Mouse (Mus musculus) myocyte (in vitro differentiated cells): ENCODE measurements at regions not wholly inside any gene's neighbourhood (a gene's known extent, or its start where the extent isn't known, plus 50 kb on each side); places are given as distances from the start of the nearest gene placed in this dataset.

Experiments
- H3K27me3 ChIP-seq: one replicate; pipeline ENCODE4 v1.6.1; 2011; ENCODE audit not compliant: control insufficient read depth, insufficient read depth, insufficient read length
- H3K36me3 ChIP-seq: one replicate; pipeline ENCODE4 v1.6.1; 2011; ENCODE audit not compliant: control insufficient read depth, insufficient read depth
- H3K4me2 ChIP-seq: one replicate; pipeline ENCODE4 v1.6.1; 2011; ENCODE audit warnings: low read depth, control low read depth
- H3K4me3 ChIP-seq: one replicate; pipeline ENCODE4 v1.5.1; 2011; ENCODE audit warnings: mild to moderate bottlenecking, control low read depth, moderate library complexity
- H3K79me2 ChIP-seq: one replicate; pipeline ENCODE4 v1.6.1; 2011; ENCODE audit not compliant: control insufficient read depth, insufficient read depth
- H3ac ChIP-seq: one replicate; pipeline ENCODE4 v1.6.1; 2011; ENCODE audit not compliant: control insufficient read depth, insufficient read length
- CEBPB ChIP-seq: IDR thresholded peaks from 2 replicates; pipeline ENCODE4 v1.6.1; 2011; ENCODE audit warnings: mild to moderate bottlenecking, moderate library complexity; ENCODE audit not compliant: poor library complexity, insufficient read depth, severe bottlenecking
- E2F4 ChIP-seq: IDR thresholded peaks from one replicate; pipeline ENCODE4 v1.6.1; 2011; ENCODE audit warnings: mild to moderate bottlenecking, control low read depth, moderate library complexity; ENCODE audit not compliant: insufficient read depth
- MAX ChIP-seq: IDR thresholded peaks from one replicate; pipeline ENCODE4 v1.6.1; 2011; ENCODE audit warnings: low read depth, mild to moderate bottlenecking, control low read depth
- MYOD1 ChIP-seq, 3 experiments: IDR thresholded peaks; one replicate each; pipeline ENCODE4 v1.6.1; 2011; ENCODE audit warnings: control low read depth in 2 of 3, low read depth in 2 of 3, mild to moderate bottlenecking in 2 of 3, moderate library complexity in 1 of 3; ENCODE audit not compliant: insufficient read length in 2 of 3, control insufficient read depth in 1 of 3
- MYOG ChIP-seq, 3 experiments: IDR thresholded peaks; one replicate each; pipeline ENCODE4 v1.6.1; 2011; ENCODE audit warnings: control low read depth in 2 of 3, low read depth in 2 of 3, mild to moderate bottlenecking in 2 of 3; ENCODE audit not compliant: insufficient read length in 2 of 3, control insufficient read depth in 1 of 3, insufficient read depth in 1 of 3
- POLR2A ChIP-seq: IDR thresholded peaks from one replicate; pipeline ENCODE4 v1.6.1; 2011; ENCODE audit warnings: low read depth, mild to moderate bottlenecking, control low read depth, moderate library complexity; ENCODE audit not compliant: insufficient read length
- POLR2AphosphoS2 ChIP-seq: IDR thresholded peaks from one replicate; pipeline ENCODE4 v1.6.1; 2011; ENCODE audit warnings: low read depth, control low read depth; ENCODE audit not compliant: insufficient read length
- REST ChIP-seq: IDR thresholded peaks from one replicate; pipeline ENCODE4 v1.6.1; 2011; ENCODE audit warnings: mild to moderate bottlenecking, control low read depth, moderate library complexity; ENCODE audit not compliant: insufficient read depth, insufficient read length
- SRF ChIP-seq: IDR thresholded peaks from one replicate; pipeline ENCODE4 v1.6.1; 2011; ENCODE audit warnings: low read depth; ENCODE audit not compliant: control insufficient read depth, insufficient read length
- TCF12 ChIP-seq: IDR thresholded peaks from one replicate; pipeline ENCODE4 v1.6.1; 2011; ENCODE audit warnings: mild to moderate bottlenecking, control low read depth; ENCODE audit not compliant: poor library complexity, insufficient read depth, severe bottlenecking
- TCF3 ChIP-seq: IDR thresholded peaks from one replicate; pipeline ENCODE4 v1.6.1; 2011; ENCODE audit warnings: low read depth, control low read depth; ENCODE audit not compliant: insufficient read length
- USF1 ChIP-seq: IDR thresholded peaks from one replicate; pipeline ENCODE4 v1.6.1; 2011; ENCODE audit warnings: low read depth, mild to moderate bottlenecking, control low read depth, moderate library complexity

DNA sequence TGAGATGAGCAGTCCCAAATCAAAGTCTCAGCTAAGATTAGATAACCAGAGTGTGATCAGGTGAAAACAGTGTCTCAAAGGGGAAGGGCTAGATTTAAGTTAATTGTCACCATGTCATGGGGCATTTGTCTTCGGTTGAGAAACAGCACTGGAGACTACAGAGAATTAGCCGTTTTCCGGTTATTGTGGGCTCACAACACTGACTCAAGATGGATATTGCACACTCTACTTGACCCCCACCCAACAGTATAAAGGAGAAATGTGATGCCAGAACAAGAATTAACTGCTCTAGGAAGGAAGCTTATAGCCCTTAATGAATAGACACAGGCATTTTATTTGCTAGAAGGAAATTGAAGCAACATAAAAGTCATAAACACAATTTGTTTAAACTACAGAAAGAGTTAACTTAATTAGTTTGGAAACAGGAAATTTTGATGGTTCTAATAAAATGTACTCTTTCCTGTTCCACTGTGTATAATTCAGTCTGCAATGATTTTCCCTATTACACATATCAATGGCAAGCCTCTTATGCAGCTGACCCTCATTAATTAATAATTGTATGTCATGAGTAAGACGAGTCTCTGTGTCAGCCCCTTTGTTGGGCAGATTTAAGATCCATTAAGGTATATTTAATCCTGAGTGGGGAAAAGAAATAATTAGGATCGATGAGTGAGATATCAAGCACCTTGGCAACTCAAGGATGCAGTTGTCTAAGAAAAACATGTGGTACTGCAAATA, 277.4 kb upstream of the Tmeff2 start:
- no peak overlapping the region for H3ac ChIP-seq
- no peaks in the 10 kb centered on the region for H3K79me2 ChIP-seq
- no peak overlapping the region for H3K4me3 ChIP-seq
- no peaks in the 10 kb centered on the region for H3K27me3 ChIP-seq
- no peak overlapping the region for H3K4me2 ChIP-seq
- no peaks in the 10 kb centered on the region for H3K36me3 ChIP-seq
- TF ChIP-seq MYOD1 (IDR thresholded peaks at IDR 0.05; ENCODE audit: control insufficient read depth in 1 of 3, insufficient read length in 2 of 3, low read depth in 2 of 3) = no peak
- TF ChIP-seq SRF = no peak
- TF ChIP-seq TCF3 = no peak
- no peak for TF ChIP-seq POLR2AphosphoS2
- TF ChIP-seq CEBPB = no peak
- no peak for TF ChIP-seq TCF12
- no peak for TF ChIP-seq USF1
- TF ChIP-seq MYOG (IDR thresholded peaks at IDR 0.05; ENCODE audit: control insufficient read depth in 1 of 3, insufficient read depth in 1 of 3, insufficient read length in 2 of 3, low read depth in 2 of 3) = no peak
- TF ChIP-seq E2F4 = no peak
- no peak for TF ChIP-seq POLR2A
- TF ChIP-seq REST = no peak
- no peak for TF ChIP-seq MAX

DNA sequence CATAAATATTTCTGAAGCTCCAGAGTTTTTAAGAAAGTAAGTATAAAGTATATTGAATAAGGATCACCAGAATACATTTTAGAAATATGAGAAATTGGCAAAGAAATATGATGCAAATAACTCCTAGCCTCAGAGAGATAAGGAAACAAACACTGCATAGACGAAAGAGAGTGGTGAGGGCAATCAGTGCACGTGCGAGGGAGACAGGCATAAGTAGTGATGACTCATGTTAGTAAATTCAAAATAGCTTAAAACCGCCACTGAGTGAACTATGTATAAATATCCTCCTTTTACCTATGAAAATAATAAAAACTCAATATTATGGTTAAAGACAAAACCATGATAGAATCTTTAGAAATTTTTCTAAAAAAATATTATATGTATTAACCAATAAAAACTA, 271.4 kb upstream of the Tmeff2 start:
- TF ChIP-seq MYOG (IDR thresholded peaks at IDR 0.05; ENCODE audit: control insufficient read depth in 1 of 3, insufficient read depth in 1 of 3, insufficient read length in 2 of 3, low read depth in 2 of 3) (no peak), REST (no peak), TCF3 (no peak), MAX (no peak), USF1 (no peak), MYOD1 (IDR thresholded peaks at IDR 0.05; ENCODE audit: control insufficient read depth in 1 of 3, insufficient read length in 2 of 3, low read depth in 2 of 3) (no peak), POLR2A (no peak), TCF12 (no peak), E2F4 (no peak), POLR2AphosphoS2 (no peak), CEBPB (no peak), SRF (no peak)
- no peaks in the 10 kb centered on the region for H3K36me3 ChIP-seq
- H3K4me3 ChIP-seq = no peak overlapping the region
- no peaks in the 10 kb centered on the region for H3K27me3 ChIP-seq
- no peak overlapping the region for H3ac ChIP-seq
- H3K79me2 ChIP-seq = no peaks in the 10 kb centered on the region
- no peak overlapping the region for H3K4me2 ChIP-seq

DNA sequence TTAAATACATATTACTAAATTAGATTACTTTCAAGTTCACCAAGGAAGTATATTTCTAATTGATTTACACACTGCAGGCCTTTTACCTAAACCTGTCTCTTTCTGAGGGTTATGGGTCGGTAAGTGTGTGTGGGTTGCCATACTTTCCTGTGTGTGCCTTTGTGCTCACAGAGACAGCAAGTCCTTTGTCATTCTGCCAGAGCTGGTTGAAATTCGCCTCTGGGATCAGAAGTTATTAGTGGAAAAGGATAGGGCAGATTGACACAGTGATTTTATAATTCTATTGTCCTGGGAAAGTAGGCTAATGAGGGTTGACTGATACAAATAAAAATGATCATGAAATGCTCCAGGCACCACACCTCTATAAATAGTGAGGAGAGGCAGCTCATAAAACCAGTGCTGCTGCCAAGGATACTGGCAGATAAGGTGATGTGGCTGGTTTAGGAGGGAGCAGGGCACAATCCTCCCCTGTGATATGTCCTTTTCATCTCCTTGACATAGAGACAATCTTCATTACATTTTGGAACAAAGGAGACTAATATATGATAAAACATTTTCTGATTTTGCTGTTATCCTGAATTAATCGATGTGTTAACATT, 270.9 kb upstream of the Tmeff2 start:
- H3K27me3 ChIP-seq = no peaks in the 10 kb centered on the region
- H3K79me2 ChIP-seq = no peaks in the 10 kb centered on the region
- TF ChIP-seq MAX = no peak
- TF ChIP-seq MYOG (IDR thresholded peaks at IDR 0.05; ENCODE audit: control insufficient read depth in 1 of 3, insufficient read depth in 1 of 3, insufficient read length in 2 of 3, low read depth in 2 of 3) = no peak
- TF ChIP-seq TCF3 = no peak
- no peak for TF ChIP-seq MYOD1 (IDR thresholded peaks at IDR 0.05; ENCODE audit: control insufficient read depth in 1 of 3, insufficient read length in 2 of 3, low read depth in 2 of 3)
- no peak for TF ChIP-seq E2F4
- TF ChIP-seq SRF = no peak
- no peak for TF ChIP-seq POLR2A
- no peak for TF ChIP-seq USF1
- no peak for TF ChIP-seq POLR2AphosphoS2
- H3K4me3 ChIP-seq = no peak overlapping the region
- no peak overlapping the region for H3K4me2 ChIP-seq
- H3K36me3 ChIP-seq = no peaks in the 10 kb centered on the region
- H3ac ChIP-seq = no peak overlapping the region

DNA sequence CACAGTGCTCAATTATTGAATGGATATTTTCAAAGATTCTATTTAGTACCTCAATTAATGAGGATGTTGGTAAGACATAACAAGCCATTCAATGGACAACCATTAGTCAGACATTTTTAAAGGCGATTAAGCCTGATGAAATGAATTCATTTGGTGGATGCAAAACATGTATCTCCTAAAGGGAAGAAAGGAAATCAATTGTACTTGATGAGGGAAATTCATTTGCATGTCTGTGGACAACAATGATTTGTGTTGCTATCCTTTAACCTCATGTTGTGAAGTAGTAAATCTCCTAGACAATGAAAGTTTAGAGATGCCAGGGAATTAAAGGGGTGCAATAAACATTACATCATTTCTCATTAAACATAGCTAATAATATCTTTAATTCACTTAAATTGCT, 262.5 kb upstream of the Tmeff2 start:
- no peak overlapping the region for H3K4me2 ChIP-seq
- H3ac ChIP-seq = no peak overlapping the region
- no peaks in the 10 kb centered on the region for H3K36me3 ChIP-seq
- H3K79me2 ChIP-seq = no peaks in the 10 kb centered on the region
- H3K27me3 ChIP-seq = no peaks in the 10 kb centered on the region
- H3K4me3 ChIP-seq = no peak overlapping the region
- TF ChIP-seq SRF (no peak), POLR2AphosphoS2 (no peak), TCF12 (no peak), USF1 (no peak), MAX (no peak), POLR2A (no peak), CEBPB (no peak), TCF3 (no peak), MYOD1 (IDR thresholded peaks at IDR 0.05; ENCODE audit: control insufficient read depth in 1 of 3, insufficient read length in 2 of 3, low read depth in 2 of 3) (no peak), MYOG (IDR thresholded peaks at IDR 0.05; ENCODE audit: control insufficient read depth in 1 of 3, insufficient read depth in 1 of 3, insufficient read length in 2 of 3, low read depth in 2 of 3) (no peak), E2F4 (no peak), REST (no peak)
